Comparison of ENCODE assay signal across 8 mouse cellular contexts in the genomic region with DNA sequence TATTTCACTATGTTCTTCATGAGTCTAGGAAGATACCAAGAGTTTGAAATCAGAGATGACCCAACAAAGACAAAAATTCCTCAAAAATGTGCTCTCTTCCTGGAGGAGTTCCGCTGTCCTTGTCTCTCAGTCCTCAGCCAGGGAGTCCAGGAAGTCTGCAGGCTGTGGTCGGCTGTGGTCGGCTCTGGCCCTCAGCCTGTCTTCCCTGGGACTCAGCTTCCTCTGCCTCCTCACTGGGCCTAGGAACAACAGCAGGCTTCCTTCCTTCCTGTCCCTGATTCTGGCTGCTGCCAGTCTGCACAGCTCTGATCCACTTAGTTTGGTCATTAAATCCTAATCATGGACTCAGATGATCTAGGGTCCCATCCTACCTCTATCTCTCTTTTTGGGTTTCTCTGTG. TPM values are rescaled to one million over a fixed set of nuclear protein-coding genes. Genes with fewer than 3 reads are reported as not detected.
DNase-seq lines count a peak whose midpoint lies in the region; ATAC-seq and TF ChIP-seq lines count a peak whose summit lies in the region.

No protein-coding gene starts in this region.

- H3K4me3 ChIP-seq in gastrocnemius, adult 2 months: no peak overlapping the region
- H3K4me3 ChIP-seq in heart, embryonic 12.5 days: no peak overlapping the region
- no peak overlapping the region for H3K4me3 ChIP-seq in kidney, embryonic 15.5 days (replicated peaks)

- intact Hi-C loops in gastrocnemius, adult 2 months (cut with DNase I): no loop called here

- H3K27me3 ChIP-seq in heart, embryonic 12.5 days (replicated peaks): no peaks in the 10 kb centered on the region
- H3K27me3 ChIP-seq in kidney, embryonic 15.5 days: no peaks in the 10 kb centered on the region

- no peaks in the 10 kb centered on the region for H3K36me3 ChIP-seq in heart, embryonic 12.5 days
- no peaks in the 10 kb centered on the region for H3K36me3 ChIP-seq in kidney, embryonic 15.5 days

- H3K9me3 ChIP-seq in heart, embryonic 12.5 days (replicated peaks): no peaks in the 10 kb centered on the region
- no peaks in the 10 kb centered on the region for H3K9me3 ChIP-seq in kidney, embryonic 15.5 days (replicated peaks)

- WGBS in heart, embryonic 12.5 days: 54% methylated on average over 3 of the region's 3 CpGs
- WGBS in kidney, embryonic 15.5 days: 64% methylated on average over 3 of the region's 3 CpGs

- H3K4me2 ChIP-seq in heart, embryonic 12.5 days: no peak overlapping the region
- no peak overlapping the region for H3K4me2 ChIP-seq in kidney, embryonic 15.5 days

- peak; percentile 75; the same call in 1 of the 2 replicates for ATAC-seq in heart, embryonic 12.5 days (ENCODE audit: insufficient number of reproducible peaks, low FRiP score)
- ATAC-seq in kidney, embryonic 15.5 days (replicated peaks; ENCODE audit: low FRiP score): no peak

- no peak overlapping the region for H3K9ac ChIP-seq in heart, embryonic 12.5 days
- H3K9ac ChIP-seq in kidney, embryonic 15.5 days: no peak overlapping the region

- peak overlapping the region; percentile 16; the same call in 1 of the 2 replicates for H3K27ac ChIP-seq in gastrocnemius, adult 2 months
- peak overlapping the region; percentile 64 for H3K27ac ChIP-seq in heart, embryonic 12.5 days (ENCODE audit: poor library complexity, severe bottlenecking)
- H3K27ac ChIP-seq in kidney, embryonic 15.5 days: peak overlapping the region; percentile 62

- no peak for DNase-seq in gastrocnemius, adult 2 months
- DNase-seq in gastrocnemius, adult 18-20 months (ENCODE audit: low spot score): no peak
- peak; percentile 43 for DNase-seq in lung, postnatal 25 days (ENCODE audit: low spot score)
- no peak for DNase-seq in left cerebral cortex, adult 9 months (ENCODE audit: low spot score in 2 of 2)
- DNase-seq in layer of hippocampus, adult 18-20 months (ENCODE audit: low spot score in 2 of 2): no peak
- no peak for DNase-seq in cerebellum, postnatal 36 days

- no peaks in the 10 kb centered on the region for H3K4me1 ChIP-seq in heart, embryonic 12.5 days (replicated peaks)
- H3K4me1 ChIP-seq in kidney, embryonic 15.5 days: no peaks in the 10 kb centered on the region

- no peak for TF ChIP-seq CTCF in gastrocnemius, adult 2 months (IDR thresholded peaks at IDR 0.05)

RNA-seq across cellular contexts. Expression of a gene that starts 44.0 kb away (rescaled TPM):
- total RNA-seq in gastrocnemius, adult 2 months (2021): 10 to 100 TPM; 14.2 to 16.0 TPM
- total RNA-seq in gastrocnemius, adult 18-20 months (2021): 10 to 100 TPM; 13.9 to 15.3 TPM
- polyA plus RNA-seq in heart, embryonic 12.5 days (2016; fragmentation: Nextera tagmentation; extraction: Ambion mirVana): 24.7 and 27.8 TPM in 2 replicates
- polyA plus RNA-seq in kidney, embryonic 15.5 days (2015; fragmentation: Nextera tagmentation; extraction: Ambion mirVana): 23.8 and 26.5 TPM in 2 replicates
- 10 to 100 TPM; 19.4 to 19.5 TPM for total RNA-seq in layer of hippocampus, adult 18-20 months (2021)

RNA-seq across cellular contexts. Expression of a gene that starts 44.1 kb away (rescaled TPM):
- total RNA-seq in gastrocnemius, adult 2 months (2021): 10 to 100 TPM; 17.9 to 18.3 TPM
- total RNA-seq in gastrocnemius, adult 18-20 months (2021): 10 to 100 TPM; 14.7 to 15.4 TPM
- polyA plus RNA-seq in heart, embryonic 12.5 days (2016; fragmentation: Nextera tagmentation; extraction: Ambion mirVana): 27.8 and 30.0 TPM in 2 replicates
- polyA plus RNA-seq in kidney, embryonic 15.5 days (2015; fragmentation: Nextera tagmentation; extraction: Ambion mirVana): 45.7 TPM in 2 replicates
- 10 to 100 TPM; 33.4 to 36.9 TPM for total RNA-seq in layer of hippocampus, adult 18-20 months (2021)

RNA-seq across cellular contexts. Expression of a gene that starts 44.1 kb away (rescaled TPM):
- 1 to 10 TPM in 1 of 2 experiments, under 1 TPM in 1; 0.82 to 2.4 TPM for total RNA-seq in gastrocnemius, adult 2 months (2021)
- total RNA-seq in gastrocnemius, adult 18-20 months (2021): 1 to 10 TPM; 1.6 to 2.6 TPM
- 1.3 and 2.7 TPM in 2 replicates for polyA plus RNA-seq in heart, embryonic 12.5 days (2016; fragmentation: Nextera tagmentation; extraction: Ambion mirVana)
- polyA plus RNA-seq in kidney, embryonic 15.5 days (2015; fragmentation: Nextera tagmentation; extraction: Ambion mirVana): 0.81 and 1.4 TPM in 2 replicates
- 1 to 10 TPM; 4.2 to 5.8 TPM for total RNA-seq in layer of hippocampus, adult 18-20 months (2021)
